Mouse (Mus musculus): ENCODE measurements around the gene Omg.

Omg gene

DNA sequence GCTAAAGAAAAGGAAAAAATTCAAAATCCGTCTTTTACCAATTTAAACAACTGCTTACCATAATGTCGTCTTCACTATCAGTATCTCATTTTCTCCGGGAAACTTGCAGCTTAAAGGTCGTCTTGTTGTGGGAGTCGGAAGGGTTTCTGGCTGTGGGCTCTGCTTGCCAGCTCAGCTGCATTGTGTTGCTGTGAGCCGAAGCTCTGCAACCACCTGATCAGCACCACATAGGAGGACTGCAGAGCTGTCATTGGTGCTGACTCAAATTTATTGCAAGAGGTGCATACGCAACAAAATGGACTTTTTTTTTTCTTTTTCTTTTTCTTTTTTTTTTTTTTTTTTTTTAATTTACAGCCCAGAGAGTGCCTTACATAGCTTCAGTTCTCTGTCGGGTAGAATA is at the start of gene Omg:
Gene Omg, minus strand, starts transcription at position 240 of the 400 bp plus-strand sequence.
- DNase-seq = no peak

DNA sequence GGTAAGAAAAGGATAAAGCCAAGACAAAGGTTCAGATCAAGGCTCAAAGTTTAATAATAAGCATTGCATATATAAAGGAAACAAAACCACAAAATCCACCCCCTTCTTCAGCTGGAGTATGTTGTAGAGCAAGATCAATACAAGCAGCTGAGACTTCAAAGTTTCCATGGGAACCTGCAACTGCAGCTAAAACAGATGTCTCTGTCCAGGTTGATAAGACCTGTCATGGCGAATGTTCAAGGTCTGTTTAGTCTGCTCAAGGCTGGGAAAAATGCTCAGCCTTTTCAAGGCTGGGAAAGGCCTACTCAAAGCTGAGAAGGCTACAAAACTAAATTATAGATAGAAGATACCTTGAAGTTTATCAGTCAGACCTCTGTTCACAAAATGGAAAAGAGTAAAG is 48.7 kb upstream of the Omg start:
- DNase-seq = no peak

DNA sequence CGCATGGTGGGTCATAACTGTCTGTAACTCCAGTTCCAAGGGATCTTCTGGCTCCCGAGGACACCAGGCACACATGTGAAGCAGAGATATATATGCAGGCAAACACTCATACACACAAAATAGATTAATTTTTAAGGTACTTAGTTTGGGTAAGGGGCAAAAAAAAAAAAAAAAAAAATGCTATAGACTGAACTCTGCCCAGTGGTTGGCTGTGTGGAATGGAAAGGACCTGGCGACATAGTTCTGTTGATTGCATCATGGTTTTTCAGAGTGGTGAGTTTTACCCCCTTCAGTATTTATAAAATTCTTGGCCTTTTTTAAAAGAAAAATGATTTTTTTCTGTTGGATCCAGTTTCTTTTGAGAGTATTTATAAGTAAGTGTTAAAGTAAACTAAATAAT is 32.4 kb upstream of the Omg start:
- DNase-seq = no peak

DNA sequence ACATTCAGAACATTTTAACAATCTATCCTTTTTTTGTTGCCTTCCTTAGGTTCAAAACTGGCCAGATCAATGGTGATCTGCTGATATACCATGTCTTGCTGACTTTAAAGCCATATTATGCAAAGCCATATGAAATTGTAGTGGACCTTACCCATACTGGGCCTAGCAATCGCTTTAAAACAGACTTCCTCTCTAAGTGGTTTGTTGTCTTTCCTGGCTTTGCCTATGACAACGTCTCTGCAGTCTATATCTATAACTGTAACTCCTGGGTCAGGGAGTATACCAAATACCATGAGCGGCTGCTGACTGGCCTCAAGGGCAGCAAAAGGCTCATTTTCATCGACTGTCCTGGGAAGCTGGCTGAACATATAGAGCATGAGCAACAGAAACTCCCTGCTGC is 31.7 kb upstream of the Omg start:
- no peak for DNase-seq

DNA sequence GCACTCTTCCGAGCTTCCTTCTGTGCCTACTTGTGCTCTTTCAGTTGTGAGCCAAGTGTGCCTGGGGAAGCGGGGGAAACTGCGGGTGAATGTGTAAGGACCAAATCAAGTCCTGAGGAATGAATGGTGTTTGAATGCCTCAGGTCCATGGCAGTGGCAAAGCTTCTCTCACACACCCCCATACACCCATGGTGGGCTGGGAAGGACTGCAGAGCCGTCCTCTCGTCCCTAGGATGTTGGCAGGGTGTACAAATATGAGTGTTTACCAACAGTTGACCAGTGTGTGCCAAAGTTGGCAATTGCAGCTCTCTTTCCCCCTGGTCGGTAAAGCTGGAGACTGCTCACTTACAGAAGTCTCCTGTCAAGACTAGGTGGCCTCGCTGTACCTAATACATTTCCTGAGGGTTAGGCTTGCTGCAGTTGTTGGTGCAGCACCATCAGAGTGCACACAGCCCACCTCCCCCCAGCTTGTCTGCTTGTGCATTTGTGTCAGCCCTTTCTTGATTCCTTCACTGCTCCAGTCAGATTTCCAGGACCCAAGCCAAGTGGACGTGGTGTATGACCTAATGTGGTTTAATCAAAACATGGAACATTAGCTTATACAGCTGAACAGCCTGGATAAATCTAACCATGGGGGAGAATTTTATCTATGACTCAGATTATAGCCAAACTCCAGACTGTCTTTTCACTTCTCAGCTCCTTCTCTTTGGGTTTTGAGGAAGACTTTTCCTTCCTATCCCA is 30.2 kb upstream of the Omg start:
- DNase-seq = no peak

DNA sequence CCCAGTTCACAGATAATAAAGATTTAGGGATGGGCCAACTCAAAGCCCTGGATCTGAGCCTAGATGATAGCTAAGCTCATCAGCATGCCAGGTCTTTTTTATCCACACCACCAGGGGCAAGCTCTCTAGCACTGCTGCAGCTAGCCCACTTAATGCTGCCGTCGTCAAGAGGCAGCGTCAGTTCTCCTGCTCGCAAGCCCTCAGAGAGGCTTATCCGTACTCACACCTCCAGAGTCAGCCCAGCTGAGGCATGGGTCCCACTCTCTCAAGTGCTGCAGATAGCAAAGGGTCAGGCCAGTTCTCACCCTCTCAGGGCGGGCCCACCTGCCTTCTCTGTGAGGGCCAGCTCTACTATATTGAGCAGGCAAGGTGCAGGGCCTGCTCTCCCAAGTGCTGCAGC is 29.4 kb upstream of the Omg start:
- DNase-seq = no peak

DNA sequence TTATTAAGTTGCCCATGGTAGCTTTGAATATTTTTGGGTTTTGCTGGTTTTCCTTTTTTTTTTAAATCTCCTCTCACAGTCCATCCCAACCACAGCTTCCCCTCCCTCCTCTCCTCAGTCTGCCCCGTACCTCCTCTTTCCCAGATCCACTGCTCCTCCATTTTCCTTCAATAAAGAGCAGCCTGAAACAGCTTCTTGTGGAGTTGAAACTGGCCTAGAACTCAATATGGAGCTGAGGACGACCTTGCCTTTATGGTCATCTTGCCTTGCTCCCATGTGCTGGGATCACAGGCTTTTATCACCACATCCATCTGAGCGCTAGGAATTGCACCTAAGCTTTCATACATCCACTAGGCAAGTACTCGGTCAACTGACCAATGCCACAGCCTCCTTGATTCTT is 27.6 kb upstream of the Omg start:
- no peak for DNase-seq

DNA sequence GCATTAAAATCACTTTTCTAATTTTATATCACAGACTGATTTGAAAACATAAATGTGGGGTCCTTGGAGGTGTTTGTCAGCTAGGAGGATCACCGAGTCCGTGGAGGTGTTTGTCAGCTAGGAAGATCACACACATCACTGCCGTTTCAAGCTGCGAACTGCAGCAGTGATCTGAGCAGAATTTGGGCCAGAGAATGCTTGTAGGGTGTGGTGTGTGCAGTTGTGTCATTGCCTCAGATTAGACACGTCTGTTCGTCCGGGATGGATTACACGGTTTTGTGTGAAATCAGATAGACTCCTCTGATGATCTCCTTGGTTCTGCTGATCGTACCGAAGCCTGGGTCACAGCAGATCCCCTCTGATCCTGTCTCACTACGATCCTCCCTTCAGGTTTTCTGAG is 26.9 kb upstream of the Omg start:
- DNase-seq = no peak

DNA sequence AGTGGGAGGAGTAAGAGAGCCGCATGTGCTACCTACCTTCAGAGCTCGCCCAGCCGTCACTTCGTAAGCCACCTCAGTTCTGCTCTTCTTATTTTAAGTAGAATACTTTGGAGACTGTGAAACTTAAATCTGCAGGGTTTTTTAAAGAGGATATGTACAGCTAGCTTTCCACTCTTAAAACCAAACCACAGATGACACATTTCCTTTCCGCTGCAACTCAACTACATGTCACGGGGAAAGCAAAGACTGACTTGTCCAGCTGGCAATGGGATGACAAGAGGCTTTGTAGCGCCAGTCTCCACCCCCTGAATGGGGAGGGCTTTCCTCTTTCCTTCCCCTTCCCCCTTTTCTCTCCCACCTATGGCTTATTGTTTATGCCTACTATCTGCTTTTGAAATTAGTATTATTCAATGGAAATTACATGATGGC is 26.5 kb upstream of the Omg start, which contains the start of the genes Evi2 and Evi2a:
Gene Evi2, minus strand, starts transcription at position 257 of the 429 bp plus-strand sequence.
Gene Evi2a, minus strand, starts transcription at position 277 of the 429 bp plus-strand sequence.
- peak; percentile 25 to 42 for DNase-seq

DNA sequence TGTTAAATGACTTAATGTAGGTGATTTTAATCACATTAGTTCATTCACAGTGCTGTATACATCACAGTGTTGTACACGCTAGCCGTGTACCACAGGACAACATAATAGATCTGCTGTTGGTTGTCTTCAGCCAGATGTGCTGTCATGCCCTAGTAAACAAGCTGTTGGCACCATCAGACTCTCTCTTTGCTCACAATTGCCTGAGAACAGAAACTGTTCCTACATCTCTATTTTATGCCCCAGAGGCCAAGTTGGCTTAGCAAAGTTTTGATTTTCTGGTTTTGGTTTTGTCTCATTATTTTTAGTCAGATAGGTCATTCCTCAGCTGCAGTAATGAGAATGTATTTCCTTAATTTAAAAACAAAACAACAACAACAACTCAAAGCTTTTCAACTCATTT is 25.9 kb upstream of the Omg start:
- no peak for DNase-seq

DNA sequence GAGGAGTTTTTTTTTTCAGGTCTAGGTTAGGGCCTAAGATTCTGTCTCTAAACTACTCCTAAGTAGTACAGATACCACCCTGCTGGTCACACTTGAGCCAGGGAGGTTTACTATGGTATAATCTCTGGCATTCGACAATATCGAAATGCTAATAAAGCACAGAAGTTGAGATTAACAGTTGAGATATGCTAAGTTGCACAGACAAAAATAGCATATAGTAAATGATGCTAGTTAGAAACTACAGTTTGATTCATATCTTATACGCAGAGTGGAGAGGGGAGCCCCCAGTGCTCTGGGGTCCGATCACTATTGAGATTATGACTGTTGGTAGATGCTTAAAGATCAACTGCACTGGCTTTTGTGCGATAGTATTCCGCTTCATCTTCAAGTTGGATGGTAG is 25.3 kb upstream of the Omg start:
- no peak for DNase-seq

DNA sequence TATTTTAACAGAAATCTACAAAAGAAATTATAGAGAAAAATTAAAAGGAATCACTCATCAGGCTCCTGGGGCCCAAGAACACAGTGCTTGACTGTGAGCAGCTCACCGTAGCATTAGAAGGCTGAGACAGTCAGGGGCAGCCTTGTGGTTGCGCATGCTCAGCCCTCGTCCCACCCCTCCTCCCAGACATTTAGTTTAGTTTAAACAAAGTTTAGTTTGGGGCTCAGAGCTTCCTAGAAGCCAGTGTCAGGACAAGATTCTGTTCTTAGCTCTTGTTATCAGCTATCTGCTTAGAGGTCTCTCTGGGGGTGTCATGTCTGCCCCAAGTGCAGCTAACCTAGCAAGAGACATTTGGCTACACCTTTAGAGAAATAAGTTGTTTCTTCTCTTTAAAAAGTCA is 24.7 kb upstream of the Omg start:
- no peak for DNase-seq

DNA sequence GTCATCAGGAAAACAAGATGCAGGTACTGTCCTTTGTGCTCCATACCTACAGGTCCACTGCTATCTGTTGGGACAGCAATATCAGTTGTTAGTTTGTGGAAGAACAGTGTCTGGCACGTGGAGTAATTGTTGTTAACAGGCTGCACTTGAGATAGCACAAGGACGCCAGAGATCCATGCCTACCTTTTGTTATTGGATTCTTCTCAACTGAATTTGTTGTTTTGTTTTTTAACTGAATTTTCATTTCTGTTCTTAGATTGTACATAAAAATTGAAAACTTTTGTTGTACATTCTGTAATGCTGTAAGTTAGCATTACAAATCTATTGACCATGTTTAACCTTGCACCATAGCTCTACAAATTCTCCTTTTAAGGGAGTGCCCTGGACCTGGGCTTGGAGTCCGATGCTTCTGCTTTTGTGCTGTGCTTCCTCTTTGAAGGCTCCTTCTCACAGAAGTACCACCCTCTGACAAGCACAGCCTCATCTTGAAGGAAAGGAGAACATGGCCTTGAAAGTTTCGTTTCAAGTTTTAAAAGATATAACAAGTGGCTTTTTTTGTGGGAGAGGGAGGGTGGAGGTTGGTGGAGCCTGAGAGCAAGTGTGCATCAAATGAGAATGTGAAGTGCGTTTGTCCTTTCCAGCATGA is 24.0 kb upstream of the Omg start:
- DNase-seq = no peak

DNA sequence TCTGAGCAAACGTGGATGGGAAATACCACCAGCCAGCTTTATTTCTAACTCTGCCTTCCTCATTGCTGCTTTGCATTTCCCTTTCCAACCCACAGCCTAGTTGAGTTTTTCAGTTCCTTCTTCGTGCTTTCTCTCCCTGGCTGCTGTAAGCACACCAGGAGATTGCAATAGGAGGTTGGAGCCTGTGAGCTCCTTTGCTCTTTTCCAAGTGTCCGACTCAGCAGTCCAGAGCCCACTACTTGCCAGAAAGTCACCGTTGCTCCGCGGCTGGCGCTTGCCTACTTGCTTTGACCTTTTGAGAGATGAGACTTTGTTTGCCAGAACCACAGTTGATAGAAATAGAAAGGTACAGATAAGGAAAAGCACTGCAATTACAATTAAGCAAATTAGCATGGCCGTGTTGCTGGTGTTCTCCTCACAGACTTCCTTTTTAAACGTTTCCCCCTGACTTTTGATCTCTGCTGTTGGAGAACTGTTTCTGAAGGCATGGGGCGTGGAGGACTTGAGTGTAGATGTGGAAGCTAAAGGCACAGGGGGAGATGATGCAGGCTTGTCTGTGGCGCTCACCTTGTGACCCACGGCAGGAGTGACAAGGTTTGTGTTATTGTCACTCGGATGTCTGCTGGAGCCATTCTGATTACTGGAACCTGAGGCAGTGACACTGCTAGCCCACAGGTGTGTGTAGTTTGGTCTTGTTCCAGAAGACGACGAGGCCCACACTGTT is 23.3 kb upstream of the Omg start:
- DNase-seq = no peak

DNA sequence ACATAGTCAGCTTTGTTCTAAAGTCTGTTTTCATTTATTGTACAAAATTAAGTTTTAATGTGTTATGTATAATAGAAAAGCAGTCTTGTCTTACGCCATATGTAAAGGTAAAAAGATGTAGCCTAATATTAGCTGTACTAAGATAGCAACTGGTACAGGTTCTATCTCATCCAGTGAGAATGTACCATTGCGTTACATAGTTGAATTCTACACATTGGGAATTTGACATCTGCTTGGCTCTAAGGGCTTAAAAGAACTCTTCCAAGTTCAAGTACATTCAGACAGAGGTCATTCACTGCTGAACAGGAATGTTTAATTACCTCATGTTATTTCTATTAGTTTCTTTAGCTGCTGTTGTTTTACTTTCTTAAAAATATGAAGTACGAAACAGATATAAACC is 22.7 kb upstream of the Omg start:
- no peak for DNase-seq

DNA sequence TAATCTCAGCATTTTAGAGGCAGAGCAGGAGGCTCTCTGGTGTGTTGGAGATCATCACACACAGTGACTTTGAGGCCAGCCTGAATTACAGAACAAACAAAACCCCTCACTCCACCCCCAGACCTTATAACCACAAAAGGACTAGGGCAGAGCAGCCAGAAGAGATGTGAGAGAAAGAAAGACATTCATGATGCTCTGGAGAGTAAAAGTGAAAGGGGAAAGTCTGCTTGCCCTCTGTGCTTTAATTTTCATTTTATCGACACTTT is 20.4 kb upstream of the Omg start:
- DNase-seq = no peak

DNA sequence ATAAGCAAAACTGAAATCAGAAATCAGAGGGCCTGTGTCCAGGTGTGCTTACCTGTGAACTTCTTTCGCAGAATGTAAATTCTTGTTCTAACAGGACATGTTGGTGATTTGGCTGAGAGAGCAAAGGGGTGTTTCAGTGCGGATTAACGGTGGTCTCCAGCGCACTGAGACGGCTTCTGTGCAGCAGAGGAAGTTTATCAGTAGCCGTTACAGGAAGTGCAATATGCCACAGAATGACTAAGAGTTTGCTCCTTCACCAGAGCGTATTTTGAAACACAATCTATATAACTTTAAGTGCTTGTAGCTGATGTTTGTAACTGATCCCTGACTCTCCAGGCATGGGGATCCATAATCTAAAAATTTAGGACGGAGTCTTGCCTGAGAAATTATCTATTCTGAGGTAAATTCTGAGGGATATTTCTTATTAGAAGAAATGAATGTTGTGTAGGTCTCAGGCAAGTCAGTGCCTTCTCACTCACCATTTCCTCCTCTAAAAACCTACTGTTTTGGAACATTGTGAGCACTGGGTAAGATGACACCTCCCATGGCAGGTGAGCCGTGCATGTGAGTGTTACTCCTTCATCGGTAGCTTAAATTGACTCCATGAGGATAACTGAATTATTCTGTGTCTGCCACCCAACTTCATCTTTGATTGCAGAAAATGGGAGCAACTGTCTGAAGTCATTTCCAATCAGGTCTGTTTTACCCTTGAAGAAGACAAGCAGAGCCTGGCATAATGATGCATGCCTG is 19.9 kb upstream of the Omg start, which contains the start of gene Evi2b:
Gene Evi2b, minus strand, starts transcription at position 203 of the 750 bp plus-strand sequence.
- DNase-seq = peak; percentile 51 to 58

DNA sequence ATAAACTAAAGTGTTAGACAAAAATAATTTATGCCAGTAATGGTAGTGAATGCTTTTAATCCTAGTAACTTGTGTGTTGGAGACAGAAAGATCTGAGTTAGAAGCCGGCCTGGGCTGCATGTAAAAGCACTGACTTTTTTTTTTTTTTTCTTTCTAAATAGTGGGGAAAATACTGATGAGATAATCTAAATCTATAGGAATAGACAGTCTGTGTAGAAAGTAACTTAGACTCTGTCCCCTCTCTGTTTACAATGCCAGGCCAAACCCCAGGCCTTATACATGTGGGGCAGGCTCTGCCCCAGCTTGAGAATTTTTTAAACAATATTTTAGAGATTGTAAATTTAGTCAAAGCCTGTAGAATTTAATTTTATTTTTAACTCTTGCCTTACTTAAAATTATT is 19.1 kb upstream of the Omg start:
- DNase-seq = no peak

DNA sequence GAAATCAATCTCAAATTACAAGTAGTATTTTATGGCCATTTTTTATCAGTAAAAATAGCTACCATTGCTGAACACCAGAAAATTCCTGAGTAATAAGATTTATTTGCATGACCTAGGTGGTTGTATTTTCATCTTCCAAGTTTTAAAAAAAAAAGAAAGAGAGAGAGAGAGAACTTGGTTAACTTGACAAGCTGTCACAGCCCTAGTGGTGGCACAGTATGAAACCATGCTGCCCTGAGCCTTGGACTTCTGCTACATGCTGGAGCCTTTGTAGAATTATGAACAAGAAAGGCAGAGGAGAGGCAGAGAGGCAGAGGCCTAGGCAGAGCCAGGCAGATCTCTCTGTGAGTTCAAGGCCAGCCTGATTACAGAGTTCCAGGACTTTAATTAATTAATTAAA is 18.0 kb upstream of the Omg start:
- no peak for DNase-seq

DNA sequence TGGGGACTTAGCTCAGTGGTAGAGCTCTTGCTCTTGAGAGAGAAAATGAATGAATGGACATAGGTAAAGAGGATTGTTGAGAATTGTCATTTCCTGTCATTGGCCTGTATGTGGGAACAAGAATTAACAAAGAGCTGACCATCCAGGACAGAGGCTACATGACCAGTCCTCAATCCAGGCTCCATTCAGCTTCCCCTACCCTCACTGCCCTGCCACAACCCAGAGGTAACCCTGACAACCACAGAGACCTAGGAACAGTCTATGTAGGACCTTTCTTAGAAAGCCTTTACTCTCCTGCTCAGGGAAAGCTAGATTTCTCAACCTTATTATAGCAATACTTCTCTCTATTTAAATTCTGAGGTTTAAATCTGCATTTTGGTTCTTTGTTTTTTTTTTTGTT is 16.9 kb upstream of the Omg start:
- no peak for DNase-seq

DNA sequence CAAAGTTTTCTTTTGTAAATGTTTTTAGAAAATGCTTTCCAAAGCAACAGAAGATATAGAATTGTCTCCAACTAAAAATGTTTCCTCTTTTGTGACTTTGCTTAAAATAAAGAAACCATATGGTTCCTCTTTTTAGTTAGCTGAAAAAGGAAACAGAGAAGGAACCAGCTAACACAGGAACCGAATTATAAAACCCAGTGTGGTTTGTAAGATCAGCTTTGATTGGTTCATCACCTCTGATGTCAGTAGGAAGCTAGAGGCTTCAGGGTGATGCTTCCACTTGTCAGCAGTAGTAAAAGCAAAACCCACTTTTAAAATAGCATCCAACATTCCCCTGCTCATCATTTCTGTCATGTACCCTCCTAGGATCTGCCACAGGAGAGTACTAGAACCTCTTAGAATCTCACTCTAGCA is 16.0 kb upstream of the Omg start:
- DNase-seq = no peak

DNA sequence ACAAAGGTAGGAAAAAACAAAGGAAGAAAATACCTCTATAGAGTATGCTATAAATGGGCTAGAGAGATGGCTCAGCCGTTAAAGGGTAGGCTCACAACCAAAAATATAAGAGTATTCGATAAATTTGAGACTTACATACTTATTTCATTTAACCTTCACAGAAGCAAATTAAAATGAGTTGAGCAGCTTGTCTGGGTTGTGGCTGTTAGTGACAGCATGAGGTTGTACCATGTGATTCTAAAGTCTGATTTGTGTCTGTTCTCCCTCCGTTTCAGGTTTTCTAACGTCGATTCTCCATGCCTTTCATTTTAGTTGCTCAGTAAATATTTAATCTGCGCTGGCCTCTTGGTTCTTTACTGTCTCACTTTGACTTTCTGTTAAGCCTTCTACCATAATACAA is 15.4 kb upstream of the Omg start:
- no peak for DNase-seq

DNA sequence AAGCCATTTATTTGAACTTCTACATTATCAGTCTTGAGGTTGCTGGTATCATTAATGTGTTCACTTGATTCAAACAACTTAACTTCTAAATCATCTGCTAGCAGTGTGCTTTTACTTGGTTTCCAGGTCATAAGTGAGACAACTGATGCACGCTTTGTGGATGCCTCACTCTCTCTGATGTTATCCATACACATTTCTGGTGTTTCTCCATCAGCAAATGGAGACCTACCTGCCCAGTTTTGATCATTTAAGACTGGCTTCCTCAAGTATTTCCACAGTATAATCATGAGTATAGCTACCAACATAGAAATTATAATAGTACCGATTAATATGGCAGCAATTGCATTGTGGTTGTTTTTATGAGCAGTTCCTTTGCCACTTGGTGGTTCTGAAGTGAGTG is 11.9 kb upstream of the Omg start:
- DNase-seq = no peak

Data from thymus, postnatal 36 days (tissue).